Mouse (Mus musculus): Measurements from ENCODE around the gene Tank.

The Tank gene

DNA sequence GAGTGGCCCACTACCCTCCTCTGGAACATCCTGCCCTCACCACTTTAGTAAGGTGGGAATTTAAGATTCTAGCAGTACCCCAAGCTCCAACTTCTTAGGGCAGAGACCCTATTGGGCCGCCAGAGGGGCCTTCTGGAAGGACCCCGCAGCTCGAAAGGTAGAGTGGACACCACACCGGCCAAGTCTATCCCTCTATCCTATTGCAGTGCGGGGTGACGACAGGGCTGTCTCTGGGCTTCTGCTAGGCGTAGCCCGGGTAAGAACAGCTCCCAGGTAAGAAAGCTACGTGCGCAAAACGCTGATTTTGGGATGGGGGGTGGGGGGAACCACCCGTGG is 76.6 kb downstream of the Tank start:
- no peak for DNase-seq (ENCODE audit: low read depth in 2 of 2, low spot score in 2 of 2)

DNA sequence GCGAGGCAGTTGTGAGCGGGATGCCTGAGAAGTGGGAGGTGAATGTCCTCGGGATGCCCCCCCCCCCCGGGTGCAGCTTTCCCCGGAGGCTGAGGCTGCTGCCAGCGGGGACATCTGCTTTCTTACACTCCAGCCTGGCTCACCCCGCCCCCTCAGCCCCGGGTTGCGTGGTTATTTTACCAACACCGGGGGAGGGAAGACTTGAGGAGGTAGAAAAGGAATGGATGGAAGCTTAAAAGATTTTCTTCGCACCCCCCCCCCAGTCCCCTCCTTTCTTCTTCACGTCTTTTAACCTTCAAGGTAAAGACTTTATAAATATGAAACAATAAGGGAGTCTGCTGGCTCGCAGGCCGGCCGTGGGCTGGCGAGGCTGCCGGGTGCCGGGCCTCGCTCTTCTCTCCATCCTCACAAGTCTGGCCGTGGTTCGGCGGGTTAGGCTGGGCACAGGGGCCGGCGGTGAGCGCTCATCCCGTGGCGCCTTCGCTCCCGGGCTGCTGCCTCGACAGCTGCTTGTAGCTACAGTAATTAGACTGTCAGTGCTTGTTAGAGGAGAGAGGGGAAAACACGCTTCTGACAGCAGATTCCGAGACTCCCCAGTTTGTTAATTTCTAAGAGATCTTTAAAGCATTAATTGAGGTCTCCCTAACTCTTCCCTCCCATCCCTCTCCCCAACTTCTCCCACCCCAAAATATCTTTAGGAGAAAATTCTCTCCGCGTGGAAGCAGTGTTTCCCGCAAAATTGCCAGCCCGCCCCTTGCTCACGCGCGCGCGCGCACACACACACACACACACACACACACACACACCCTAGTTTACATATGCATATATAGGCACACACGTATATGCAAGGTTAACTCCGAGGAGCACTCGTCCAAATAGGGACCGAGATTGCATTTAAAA is 77.2 kb downstream of the Tank start:
- no peak for DNase-seq (ENCODE audit: low read depth in 2 of 2, low spot score in 2 of 2)

DNA sequence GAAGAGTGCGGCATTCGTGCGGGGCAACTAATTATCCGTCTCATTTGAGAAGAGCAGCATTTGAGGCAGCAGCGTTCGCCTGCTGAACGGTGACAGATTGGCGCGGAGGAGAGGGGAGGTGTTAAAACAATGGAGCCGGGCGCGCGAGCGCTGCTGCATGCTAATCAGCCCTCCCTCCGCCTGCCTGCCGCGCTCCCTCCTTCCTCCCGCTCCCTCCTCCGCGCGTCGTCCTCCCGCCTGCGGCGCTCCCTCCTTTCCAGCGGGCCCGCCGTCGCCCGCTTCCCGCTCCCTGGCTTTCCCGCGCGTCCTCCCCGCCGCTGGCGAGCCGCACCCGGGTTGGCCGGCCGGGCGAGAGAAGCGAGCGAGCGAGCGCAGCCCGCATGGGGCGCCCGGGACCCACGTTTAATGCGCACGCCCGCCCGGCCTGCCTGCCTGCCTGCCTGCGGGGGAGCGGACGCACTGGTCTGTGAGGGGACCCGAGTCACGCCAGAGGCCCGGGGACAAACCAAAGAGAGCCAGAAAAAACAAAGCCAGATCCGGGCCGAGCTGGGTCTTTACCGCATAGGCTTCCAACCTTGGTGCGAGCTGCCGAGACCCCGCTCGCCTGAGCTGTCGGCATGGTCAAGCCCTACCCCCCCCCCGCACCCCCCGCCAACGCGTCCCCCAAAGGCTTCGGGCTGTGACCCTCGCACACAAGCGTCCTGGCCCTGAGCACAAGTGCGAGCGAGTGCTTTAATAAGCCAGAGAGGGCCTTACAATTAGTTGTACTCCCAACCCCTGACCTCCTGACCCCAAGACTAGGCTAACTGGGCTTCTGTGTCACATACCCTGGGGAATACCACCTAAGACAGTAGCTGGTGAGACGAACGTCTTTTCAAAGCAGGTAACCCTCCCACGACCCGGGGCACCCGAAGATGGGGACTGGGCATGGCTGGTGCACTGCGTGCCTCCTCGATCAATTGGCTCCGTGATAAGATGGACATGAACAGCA is 78.3 kb downstream of the Tank start:
- DNase-seq (ENCODE audit: low read depth in 2 of 2, low spot score in 2 of 2): peak; percentile 7 to 35

DNA sequence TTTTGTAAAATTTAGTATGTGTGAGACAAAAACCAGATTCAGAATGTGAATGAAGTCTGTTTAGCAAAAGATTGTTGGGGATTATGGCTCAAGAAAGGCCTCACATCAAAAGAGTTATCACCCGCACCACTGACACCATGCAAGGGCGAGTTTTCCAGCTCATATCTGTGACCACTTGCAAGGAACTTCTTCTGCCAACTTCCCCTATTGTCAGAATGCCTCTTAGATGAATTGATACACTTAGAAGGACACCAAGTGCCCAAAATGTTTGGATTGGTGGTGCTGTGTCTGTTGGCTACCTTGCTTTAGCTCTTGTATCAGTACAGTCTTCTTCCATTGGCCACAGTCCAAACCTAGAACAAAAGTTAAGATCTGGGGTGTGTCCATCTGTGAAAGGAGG is 80.9 kb downstream of the Tank start:
- DNase-seq (ENCODE audit: low read depth in 2 of 2, low spot score in 2 of 2): no peak

DNA sequence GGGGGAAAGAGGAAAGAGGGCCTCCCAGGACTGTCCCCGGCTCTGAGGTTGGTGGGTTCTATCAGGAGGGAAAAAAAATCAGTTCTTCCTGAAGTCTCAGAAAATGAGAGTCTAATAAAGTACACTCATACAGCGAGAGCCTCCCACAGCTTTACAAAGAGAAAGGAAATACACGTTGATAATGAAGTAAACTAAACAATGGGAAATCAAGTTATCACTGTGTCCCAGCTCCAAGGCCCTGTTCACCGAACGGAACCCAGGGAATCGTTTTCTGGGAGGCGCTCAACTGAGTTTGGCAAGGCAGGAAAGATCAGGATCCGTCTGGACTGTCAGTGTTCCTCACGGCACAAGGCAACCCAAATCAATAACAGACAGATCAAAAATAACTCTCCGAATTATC is 84.4 kb downstream of the Tank start:
- DNase-seq (ENCODE audit: low read depth in 2 of 2, low spot score in 2 of 2): no peak

DNA sequence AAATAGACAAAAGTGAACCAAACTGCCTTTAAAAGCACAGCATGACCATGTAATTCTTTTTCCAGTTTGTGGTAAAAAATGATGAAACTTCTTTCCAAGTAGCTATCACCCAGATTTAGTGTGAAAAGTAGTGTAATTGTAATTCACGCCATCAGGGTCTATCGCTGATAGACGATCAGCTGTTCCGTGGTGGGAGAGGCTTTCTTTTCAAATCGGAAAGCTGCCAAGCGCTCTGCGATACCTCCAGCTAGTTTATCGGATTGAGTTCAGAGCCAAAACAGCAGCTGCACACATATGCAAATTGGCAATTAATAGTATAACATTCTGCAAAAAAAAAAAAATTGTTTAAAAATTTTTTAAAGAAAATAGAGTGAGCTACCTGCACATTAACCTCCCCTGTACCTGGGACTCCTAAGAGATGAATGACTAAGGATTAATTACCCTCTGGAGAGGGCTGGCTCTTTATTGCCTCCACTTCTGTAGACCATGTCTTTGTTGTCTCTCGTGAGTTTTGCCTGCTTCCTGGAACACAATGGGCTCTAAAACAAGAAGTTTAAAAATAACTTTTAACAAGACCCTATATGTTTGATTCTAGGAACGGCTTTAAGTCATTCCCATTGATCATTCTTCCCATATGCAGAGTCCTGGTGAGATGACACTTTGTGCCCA is 85.3 kb downstream of the Tank start:
- no peak for DNase-seq (ENCODE audit: low read depth in 2 of 2, low spot score in 2 of 2)

DNA sequence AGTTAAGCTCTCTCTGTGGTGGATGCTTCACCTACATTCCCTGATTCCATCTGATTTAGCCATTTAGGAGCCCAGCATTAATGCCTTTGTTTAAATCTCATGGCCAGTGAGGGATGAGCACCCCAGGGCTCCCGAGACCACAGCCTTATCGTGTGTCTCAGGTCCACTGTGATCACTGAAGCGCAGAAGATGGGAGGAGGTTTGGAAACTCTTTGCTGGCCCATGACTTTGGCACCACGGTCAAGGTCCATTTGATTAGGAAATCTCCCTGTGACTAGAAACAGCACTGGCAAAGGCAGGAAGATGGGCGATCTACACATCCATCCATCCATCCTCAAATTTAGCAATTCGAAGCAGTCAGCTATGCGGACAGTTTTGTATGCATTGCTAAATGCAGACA is 89.0 kb downstream of the Tank start:
- DNase-seq (ENCODE audit: low read depth in 2 of 2, low spot score in 2 of 2): no peak

DNA sequence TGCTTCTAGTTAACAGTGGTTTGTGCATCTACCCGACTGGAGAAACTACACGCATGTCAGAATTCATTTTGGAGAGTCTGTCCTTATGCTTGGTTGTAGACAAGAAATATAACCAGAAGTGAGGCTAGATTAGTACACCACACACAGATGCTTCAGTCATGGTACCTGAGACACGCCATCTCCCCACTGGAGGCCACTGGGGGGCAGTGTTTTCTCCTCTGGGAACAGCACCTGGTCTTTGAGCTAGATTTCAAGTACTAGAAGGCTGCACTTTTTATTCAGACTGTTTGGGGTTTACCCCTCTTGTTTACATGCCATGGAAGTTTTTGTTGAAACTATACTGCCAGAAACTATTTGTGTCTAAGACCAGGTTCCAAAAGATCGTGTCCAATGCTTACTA is 89.9 kb downstream of the Tank start:
- peak; percentile 44 to 54 for DNase-seq (ENCODE audit: low read depth in 2 of 2, low spot score in 2 of 2)

DNA sequence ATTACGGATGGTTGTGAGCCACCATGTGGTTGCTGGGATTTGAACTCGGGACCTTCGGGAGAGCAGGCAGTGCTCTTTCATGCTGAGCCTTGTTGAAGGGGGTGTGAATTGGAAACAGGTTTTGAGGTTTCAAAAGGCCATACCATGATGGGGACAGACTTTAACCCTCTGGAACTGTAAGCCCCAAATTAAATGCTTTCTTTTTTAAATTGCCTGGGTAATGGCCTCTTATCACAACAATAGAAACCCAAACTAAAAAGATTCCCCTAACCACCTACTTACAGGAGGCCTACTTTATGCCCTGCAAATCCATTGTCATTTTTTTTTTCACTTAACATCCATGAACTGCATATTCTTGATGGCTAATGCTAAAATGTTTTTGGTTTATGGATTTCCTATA is 96.2 kb downstream of the Tank start:
- DNase-seq (ENCODE audit: low read depth in 2 of 2, low spot score in 2 of 2): no peak

DNA sequence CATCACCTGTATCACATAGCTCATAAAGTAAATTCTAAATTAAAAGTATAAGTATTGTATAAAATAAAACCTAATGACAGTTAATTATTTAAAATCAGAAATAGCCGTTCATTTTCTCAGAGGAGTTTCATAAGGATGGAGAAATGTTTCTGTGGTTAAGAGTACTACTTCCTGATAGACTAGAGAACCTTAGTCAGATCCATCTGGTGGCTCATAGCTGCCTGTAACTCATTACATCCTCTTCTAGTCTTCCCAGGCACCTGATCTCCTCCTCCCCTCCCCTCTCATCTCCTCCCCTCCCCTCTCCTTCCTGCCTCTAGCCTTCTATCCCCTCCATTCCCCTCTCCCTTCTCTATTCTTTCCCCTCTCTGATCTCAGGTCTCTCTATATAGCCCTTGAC is 103.2 kb downstream of the Tank start:
- no peak for DNase-seq (ENCODE audit: low read depth in 2 of 2, low spot score in 2 of 2)

DNA sequence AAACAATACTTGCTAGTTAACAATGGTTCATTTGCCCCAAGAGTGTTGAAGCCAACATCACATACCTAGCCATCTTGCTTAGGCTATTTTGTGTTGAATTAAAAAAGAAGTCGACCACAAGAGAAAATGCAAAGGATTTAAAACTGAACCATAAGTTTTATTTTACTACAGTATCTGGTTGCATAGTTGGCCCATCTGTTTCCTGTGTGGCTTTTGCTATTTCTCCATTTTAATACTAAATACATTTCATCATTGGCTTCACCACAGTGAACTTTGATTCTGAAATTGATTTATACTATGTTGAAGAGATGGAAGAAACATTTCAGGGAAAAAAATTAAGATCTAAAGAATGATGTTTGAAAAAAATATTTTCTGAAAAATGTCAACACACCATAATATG is 108.1 kb downstream of the Tank start:
- no peak for DNase-seq (ENCODE audit: low read depth in 2 of 2, low spot score in 2 of 2)

DNA sequence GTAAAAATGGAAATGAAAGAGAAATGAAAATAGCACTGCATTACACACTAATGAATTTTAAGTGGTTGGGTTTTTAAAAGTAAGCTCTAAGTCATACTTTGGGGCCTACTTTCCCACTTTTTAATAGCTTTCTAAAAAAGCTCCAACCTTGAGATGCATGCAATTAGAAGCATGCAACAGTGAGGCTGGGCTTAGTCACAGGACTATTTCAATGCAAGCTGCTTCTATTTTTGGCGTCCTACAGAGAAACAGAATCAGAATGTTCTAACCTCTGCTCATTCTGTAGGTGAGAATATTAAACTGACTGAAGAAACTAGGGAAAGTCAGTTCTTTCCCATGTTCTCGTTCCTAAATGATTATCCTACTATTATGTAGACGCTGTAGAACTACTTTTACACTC is 110.7 kb downstream of the Tank start:
- DNase-seq (ENCODE audit: low read depth in 2 of 2, low spot score in 2 of 2): no peak

Measured in CD8-positive naive resting alpha-beta T cell, adult 2 months (primary cell).